Mouse (Mus musculus): Measurements from ENCODE around the gene Zfp810. TPM values are rescaled to one million over a fixed set of nuclear protein-coding genes. Genes with fewer than 3 reads are reported as not detected.

The Zfp810 gene
- total RNA-seq, 1 experiment from 2014 or later: 8.0 TPM

DNA sequence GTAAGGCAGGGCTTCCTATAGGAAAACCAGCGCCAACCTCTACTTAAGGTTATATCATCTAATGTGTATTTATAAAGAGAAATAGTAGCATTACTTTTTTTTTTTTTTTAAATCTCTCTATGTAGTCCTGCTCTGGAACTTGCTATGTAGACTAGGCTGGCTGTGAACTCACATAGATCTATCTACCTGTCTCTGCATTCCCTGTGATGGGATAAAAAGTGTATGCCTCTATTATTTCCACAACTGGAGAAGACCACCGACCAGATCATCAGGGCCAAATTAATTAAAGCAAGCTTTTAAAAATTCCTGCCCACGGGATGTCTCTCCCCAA is 47.4 kb downstream of the Zfp810 start:
- no peak for DNase-seq

DNA sequence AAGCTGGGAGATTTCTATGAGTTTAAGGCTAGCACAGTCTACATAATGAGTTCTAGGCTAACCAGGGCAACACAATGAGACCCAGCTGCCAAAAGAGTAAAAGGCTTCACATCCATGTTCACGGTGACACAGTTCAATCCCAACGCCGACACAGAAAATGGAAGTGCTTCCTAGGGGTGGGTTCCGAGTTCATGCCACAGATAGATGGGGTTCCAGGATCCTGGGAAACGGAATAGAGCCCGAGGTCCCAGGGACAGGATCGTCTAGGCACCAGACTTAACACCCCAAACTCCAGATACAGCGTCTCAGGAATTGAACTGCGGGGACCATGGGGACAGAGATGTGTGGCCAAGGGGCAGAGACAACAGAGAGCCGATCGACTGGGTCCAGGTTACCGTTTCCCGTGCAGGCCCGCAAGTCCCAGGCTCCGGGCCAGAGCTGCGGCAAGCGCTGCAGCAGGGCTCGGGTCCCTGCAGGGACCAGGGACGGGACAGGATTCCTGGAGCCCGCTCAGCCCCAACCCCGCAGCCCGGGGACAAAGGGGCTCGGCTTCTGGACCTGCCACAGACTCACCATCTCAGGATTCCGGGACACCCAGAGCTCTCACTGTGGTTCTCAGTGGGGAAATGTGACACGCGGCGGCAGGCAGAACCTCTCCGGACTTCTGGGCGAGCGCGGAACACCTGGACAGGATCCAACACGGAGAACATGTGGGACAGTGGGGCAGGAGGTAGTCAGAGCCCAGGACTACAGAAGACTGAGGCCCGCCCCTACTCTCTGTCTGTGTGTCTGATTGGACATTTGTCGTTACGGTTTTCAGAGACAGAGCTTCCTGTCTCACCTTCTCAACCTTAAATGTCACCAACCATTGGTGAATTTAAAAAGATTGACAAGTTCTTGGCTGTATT is 48.0 kb downstream of the Zfp810 start, which contains the start of gene Zfp599:
Zfp599 (minus strand) TSS at position 712 of the 908 bp plus-strand sequence.
- DNase-seq: peak; percentile 86

DNA sequence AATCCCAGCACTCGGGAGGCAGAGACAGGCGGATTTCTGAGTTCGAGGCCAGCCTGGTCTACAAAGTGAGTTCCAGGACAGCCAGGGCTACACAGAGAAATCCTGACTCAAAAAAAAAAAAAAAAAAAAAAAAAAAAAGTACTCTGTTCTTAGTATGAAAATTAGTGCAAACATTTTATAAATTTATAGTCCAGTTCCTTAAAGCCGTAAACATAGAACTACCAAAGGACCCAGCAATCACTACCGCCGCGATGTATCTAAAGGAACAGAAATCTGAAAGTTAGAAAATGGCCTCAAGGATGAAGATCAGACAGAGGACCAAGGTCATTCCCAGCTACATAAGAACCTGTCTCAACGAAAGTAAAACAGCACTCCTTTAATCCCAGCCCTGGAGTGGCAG is 48.7 kb downstream of the Zfp810 start:
- DNase-seq: no peak

DNA sequence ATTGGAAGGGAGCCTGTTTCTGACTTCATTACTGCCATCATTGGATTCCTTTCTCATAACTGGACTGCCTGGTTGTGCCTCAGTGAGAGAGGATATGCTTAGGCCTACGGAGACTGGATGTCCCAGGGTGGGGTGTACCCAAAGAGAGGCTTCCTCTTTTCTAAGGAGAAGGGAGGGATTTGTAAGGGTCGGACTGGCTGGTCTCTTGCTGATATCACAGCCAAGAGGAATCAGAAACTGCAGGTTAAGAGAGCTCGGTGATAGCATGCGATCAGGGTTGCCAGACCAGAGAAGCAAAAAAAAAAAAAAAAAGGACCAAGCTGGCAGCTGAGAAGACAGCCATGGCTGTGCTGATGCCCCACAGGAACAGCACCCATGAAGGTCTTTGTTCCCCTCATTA is 50.9 kb downstream of the Zfp810 start:
- DNase-seq: no peak

DNA sequence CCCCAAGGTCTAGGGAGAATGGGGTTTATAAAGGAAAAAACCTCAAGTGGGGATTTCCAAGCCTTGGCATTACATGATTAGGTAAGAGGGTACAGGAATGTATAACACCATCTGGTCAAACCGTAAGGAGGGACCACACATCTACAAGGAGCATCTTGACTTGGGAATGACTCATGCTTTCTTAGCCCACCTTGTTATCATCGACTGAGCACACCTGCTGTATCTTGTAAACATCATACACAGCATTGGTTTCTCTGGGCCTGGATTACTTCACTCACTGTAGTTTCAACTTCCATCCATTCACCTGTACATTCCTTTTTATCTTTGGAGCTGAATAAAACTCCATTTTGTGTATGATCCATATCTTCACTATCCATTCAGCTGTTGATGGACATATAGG is 63.2 kb downstream of the Zfp810 start:
- DNase-seq: no peak

DNA sequence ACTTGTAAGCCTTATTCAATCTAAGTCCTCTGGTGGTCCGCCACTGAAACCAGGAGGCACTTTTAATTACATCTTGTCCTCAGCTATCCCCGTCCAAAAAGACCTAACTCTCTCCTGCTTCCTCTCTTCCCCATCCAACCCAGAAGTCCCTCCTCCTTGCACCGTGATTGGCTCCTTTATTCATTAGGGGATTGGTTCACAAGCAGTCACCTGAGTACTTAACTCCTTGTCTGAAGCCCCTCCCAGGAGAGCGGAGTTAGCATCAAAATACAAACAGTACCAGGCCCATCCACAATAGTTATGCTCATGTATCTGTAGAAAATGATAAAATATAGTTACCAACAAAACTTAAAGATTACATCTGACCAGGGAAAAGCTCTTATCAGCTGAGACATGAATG is 67.4 kb downstream of the Zfp810 start:
- no peak for DNase-seq

DNA sequence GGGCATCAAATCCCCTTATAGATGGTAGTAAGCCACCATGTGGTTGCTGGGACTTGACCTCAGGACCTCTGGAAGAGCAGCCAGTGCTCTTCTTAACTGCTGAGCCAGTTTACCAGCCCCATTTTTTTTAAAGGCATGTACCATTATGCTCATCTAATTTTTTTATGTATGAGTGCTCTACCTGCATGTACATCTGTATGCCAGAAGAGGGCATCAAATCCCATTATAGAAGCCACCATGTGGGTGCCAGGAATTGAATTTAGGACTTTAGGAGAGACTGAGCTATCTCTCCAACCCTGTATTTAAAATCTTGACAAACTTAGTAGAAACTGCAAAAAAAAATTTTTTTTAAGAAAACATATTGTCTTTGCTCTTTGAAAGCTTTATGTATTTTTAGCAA is 76.9 kb downstream of the Zfp810 start:
- no peak for DNase-seq

DNA sequence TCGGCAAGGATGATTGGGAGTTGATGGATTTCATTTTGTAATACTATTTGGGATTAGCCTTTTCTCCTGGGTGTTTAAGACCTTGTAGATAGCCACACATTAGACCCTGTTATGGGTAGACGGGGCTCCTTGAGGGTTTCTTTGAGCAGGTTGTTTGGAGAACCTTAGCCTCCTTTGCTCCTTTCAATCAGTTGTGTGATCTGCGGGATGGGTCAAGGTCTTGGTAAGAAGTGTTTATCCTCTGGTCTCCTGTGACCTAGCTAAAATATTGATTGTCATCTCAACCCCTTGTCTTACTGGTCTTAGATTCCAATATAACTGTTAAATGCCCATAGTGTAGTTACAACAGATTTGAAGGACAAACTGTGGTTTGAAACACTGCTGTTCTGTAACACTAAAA is 77.4 kb downstream of the Zfp810 start:
- DNase-seq: no peak

DNA sequence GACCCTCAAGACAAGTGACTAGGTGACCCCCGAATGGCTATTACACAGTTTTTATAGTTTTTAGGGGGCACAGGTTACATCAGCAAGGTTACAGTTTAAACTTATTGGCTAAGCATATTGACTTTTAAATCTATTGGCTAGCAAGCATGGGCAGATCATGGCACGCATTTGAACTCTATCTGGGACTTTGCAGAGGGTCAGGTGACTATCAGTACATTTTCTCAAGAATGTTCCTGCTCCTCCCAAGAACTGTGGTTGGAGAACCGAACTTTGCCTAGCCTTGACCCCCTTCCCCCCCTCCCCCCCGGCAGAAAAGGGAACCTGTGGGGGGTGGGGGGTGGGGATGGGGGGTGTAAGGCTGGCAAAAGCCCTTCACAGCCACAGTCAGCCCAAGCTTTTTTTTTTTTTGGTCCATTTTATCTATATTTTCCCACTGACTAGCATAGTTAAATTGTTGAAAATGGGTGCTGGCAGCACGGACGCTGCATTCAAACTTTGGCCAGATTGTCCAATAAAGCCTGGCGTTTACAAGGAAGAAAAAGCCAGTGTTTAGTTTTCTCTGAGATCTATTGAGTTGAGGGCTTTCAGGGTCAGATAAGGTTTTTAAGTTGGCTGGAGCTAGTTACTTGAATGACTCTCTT is 77.9 kb downstream of the Zfp810 start:
- DNase-seq: no peak

DNA sequence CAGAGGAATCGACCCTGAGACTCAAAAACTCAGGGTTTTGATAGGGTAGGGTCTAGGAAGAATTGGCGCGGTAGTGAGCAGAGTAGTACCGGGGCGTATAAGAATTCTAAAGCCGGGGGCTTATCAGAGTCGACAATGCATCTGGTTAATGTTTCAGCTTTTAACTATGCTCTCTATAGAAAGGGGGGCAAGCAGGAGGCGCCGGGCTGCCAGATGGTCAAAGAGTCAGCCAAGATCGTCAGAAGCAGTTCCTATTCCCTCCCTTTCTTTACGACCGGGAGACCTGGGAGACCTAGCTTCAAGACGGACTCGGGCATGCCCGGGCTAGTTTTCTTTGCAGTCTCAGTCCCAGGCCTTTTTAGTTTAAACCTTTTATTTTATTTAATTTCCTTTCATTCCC is 80.6 kb downstream of the Zfp810 start:
- peak; percentile 36 for DNase-seq

Other genes with a start within 250 kb of the Zfp810 start
- gene Gm49318, start 236.4 kb downstream of the Zfp810 start, total RNA-seq (2021): not detected in 2 replicates
- 9.1 and 10.1 TPM in 2 replicates for gene Zfp653, start 236.3 kb downstream of the Zfp810 start, total RNA-seq (2021)
- 74.9 and 80.6 TPM in 2 replicates for gene Ecsit, start 222.2 kb downstream of the Zfp810 start, total RNA-seq (2021)
- 0.56 and 7.1 TPM in 2 replicates for gene Cnn1, start 208.4 kb downstream of the Zfp810 start, total RNA-seq (2021)
- 66.9 and 74.2 TPM in 2 replicates for gene Elof1, start 190.5 kb downstream of the Zfp810 start, total RNA-seq (2021)
- 30.3 and 39.2 TPM in 2 replicates for gene Acp5, start 171.9 kb downstream of the Zfp810 start, total RNA-seq (2021)
- gene Pigyl, start 150.8 kb downstream of the Zfp810 start, total RNA-seq (2021): 47.7 and 51.8 TPM in 2 replicates
- gene Zfp872, start 119.6 kb downstream of the Zfp810 start, total RNA-seq (2021): 1.2 and 2.0 TPM in 2 replicates
- gene Zfp809, start 81.9 kb downstream of the Zfp810 start, total RNA-seq (2021): 33.5 and 39.9 TPM in 2 replicates
- 0.96 and 1.4 TPM in 2 replicates for gene Zfp599, start 47.8 kb downstream of the Zfp810 start, total RNA-seq (2021)
- 16.4 and 17.5 TPM in 2 replicates for gene Anln, start 81.5 kb upstream of the Zfp810 start, total RNA-seq (2021)
- gene 9530077C05Rik, start 103.9 kb upstream of the Zfp810 start, total RNA-seq (2021): 3.6 and 4.9 TPM in 2 replicates
- not detected in 2 replicates for gene Gm17545, start 146.6 kb upstream of the Zfp810 start, total RNA-seq (2021)
- 37.6 and 46.1 TPM in 2 replicates for gene Rp9, start 162.1 kb upstream of the Zfp810 start, total RNA-seq (2021)
- gene Bbs9, start 168.1 kb upstream of the Zfp810 start, total RNA-seq (2021): 14.3 and 18.7 TPM in 2 replicates

Data from adrenal gland, postnatal 14 days (tissue).